Mouse (Mus musculus) cerebellum, postnatal 14 days (tissue): ENCODE measurements at regions not wholly inside any gene's neighbourhood (a gene's known extent, or its start where the extent isn't known, plus 50 kb on each side); places are given as distances from the start of the nearest gene placed in this dataset.

Experiments
- DNase-seq, 2 experiments: peaks; one replicate each; pipeline ENCODE4 v3.0.0; 2021; ENCODE audit warnings: mixed read lengths in 2 of 2

DNA sequence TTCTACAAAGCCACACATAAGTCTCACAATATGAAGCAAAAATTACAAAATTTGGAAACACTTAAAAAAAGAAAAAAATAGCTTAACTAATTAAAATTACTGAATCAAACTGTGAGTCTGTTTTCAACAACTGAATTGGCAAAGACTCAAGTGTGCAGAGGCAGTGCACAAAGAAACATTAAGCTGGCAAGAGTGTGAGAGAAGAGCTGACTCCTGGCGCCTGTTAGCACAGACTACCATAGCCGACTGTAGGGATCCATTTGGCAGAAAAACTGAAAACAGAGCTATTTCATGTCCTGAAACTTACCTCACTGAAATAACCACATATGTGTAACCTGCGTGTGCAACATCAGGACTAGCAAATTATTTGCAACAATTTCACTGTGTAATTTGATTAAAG, 746.4 kb upstream of the Cypt12 start:
- DNase-seq: peak in 1 of 2 experiments; percentile 1

DNA sequence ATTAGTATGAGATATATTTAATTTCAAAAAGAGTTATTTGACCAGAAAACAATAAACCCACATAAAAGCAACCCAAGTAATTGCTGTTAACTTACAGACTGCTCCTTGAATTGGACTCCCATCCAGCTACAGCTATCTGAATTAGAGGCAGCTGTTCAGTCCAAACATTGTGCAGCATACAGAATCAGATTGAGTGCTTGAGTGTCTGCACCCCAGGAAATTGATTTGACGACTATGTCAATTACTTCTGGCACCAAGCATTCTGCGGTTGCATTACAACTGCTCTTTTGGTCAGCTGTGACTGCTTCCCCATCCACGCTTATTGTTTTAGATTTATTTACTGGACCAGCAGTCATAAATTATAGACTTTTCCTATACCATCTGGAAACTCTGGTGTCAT, 734.2 kb upstream of the Cypt12 start:
- DNase-seq: no peak

DNA sequence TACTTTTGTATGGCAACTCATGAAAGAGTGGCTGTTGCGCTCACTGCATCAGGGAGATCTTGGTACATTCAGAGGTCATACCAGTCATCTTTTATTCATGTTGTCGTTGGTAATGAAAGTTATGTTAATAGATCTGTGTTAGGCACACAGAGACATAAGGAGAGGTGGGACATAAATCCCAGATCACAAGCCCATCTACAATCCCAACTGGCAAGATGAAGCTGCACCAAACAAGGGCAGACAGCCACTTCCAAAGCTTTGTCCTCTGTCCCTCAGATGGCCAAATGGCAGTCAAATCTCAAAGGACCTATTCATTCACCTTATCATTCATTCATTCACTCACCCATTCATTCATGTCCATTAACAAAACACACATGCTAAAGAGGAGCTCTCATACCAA, 731.4 kb upstream of the Cypt12 start:
- DNase-seq: no peak

DNA sequence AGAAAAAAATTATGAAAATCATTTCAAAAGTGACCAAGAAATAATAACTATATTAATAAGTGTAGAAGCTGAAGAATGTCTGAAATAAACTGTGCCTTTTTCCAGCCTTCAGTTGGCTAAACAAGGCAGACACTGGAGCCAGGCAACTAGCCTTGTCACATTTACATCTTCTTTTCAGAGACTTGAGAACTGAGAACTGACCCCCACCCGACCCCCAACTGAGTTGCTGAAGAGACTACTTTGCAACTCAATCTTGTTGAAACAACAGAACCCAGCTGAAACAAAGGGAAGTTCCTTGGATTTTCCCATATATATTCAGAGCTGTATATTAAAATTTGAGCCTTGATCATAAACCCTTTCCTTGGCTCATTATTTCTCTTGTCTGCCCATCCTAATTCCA, 709.8 kb upstream of the Cypt12 start:
- no peak for DNase-seq

DNA sequence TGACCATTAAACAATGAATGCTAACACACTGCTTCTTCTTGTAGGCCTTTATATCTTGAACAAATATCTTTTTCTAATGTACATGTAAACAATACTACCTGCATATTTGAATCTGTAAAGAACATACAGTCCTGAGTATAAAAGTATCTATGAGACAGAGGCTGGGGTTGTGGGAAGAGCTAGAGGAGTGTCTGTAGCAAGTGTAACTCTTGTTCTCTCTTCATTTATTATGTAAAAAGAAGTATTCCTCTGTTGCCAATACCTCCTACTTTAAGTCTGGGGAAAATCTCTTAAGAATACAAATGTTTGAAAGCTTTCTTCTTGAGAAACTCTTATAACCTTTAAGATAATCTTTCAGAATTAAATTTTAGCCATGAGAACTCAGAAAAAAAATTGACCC, 689.8 kb upstream of the Cypt12 start:
- no peak for DNase-seq

DNA sequence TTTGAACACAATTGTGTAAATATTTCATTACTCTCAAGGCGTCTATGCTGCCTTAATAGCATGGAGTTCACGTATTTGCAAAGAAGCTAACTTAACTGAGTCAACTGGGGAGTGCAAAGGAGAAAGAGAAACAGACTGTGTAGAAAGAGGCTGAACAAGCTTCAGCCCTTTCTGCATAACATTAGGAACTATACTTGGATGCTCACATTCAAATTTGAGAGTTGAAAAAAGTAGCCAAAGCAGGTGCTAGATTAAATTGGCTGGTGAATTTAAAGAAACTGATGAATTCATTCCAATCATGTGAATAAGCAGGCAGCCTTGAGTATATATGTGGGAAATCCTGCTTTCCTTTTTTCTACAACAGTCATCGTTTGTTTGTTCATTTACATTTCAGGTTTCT, 689.1 kb upstream of the Cypt12 start:
- no peak for DNase-seq

DNA sequence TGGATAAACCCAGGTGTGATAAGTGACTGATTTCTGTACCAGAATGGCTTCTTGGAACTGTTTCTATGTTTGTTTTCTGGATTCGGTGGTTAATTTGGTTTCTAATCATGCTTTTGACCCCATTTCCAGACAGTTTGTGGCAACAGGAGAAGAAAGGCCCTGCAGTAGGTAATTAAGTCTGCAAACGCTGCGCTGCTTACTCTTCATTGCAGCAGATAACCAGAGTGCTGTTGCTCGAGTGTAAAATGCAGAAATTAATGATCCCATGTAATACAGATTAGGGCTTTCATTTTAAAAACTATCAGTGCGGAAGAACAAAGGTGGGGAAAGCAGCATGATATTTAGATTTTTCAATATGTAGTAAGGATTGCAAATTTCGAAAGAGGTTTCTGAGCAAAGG, 667.0 kb upstream of the Cypt12 start:
- DNase-seq: peak in 1 of 2 experiments; percentile 6

DNA sequence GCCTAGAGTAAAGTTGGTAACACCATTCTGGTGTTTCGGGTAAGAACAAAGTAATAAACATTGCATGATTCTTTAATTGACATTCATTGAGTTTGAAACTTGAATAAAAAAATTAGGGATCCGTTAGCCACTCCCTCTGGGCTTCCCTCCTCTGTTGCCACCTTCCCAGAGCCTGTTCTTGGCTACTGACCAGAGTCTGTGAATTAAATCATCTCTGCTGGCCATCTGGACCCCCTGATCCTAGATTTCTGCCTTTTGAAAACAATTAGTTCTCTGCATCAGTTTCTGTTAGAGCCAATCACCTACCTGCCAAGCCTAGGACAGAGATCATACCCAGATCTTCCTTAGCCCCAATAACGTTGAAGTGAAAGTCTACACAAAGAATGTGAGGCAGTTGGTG, 665.3 kb upstream of the Cypt12 start:
- peak; percentile 17 to 29 for DNase-seq

DNA sequence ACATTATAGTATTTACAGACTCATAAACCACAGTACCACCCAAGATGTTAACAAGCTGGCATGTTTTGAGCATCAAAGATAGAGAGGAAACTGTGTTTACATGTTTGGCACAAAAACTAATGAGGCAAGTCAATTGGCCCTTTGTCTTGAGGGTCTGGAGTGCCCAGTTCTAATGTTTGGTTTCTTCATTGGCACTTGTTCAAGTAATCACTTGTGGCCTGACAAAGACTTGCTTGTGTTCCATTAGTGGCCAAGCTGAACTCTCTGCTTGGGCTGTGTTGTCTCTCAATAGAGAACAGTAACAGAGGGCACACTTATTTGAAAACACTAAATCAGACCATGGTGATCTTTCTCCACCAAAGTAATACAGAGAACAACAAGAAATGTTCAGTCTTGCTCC, 630.7 kb upstream of the Cypt12 start:
- no peak for DNase-seq

DNA sequence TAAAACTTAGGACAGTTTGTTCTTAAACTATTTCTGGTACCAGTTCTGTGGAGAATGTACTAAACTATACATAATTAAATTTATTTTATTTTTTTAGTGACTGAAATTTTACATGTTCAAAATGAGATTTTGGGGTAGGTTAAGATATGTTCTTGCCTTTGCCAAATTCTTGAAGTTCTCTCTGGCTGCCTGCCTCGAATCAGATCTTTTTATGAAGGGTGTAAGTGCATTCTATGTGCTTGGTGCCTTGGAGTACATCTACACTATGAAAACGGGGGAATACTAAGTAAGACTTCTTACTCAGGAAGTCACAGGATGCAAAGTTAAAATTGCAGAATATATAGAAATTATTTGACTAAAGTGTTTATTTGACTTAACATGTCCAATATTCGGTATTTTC, 629.8 kb upstream of the Cypt12 start:
- no peak for DNase-seq

DNA sequence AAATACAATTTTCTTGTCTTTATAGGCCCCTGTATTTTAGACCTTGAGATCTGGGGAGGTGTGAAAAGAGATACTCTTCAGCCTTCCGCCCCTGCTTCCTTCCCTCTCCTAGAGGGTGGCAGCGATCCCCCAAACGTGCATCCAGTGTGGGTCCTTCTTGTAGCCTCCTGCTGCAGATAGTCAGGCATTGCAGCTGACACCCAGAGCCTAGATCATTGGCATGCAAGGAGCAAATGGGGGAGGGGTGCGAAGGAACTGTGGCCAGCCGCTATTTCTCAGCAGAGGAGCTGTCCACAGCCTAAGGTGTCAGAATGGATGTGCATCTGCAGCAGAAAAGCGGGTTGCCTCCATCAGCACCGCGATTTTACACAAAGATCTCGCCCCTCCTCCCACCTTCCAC, 629.0 kb upstream of the Cypt12 start:
- peak; percentile 48 to 66 for DNase-seq

DNA sequence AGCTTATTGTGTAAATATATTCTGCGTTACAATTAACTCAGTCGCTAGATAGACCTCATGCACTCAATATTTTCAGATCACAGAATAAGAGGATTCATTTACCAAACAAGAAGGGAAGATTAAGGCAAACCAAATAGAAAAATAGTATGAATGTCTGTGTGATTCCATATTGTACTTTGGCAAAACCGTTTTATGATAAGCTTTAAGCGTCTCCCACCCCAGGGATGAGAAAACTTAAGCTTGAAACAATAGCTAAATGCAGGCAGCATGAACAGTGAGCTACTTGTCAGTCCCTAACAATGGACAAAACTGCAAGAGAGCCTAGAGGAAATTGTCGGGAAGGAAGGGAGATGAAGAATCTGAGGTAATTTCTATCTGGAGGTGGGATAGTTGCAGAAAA, 628.3 kb upstream of the Cypt12 start:
- no peak for DNase-seq

DNA sequence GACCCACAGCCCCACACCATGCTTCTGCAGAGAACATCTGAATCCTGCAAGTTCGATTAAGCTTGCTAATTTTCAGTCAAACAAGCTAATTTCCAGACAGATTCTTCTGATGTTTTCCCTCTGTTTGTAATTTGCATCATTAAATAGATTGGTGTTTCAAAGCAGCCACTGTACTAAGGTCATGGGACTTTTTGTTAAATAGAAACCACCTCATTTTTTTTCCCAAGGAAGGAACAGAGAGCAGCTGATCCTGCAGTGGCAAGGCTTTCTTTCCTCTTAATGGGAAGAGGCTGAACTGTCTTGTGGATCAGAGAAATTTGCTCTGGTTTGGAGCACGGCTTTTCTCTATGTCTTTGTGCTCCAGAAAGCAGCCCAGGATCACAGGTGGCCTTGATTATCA, 625.9 kb upstream of the Cypt12 start:
- no peak for DNase-seq

DNA sequence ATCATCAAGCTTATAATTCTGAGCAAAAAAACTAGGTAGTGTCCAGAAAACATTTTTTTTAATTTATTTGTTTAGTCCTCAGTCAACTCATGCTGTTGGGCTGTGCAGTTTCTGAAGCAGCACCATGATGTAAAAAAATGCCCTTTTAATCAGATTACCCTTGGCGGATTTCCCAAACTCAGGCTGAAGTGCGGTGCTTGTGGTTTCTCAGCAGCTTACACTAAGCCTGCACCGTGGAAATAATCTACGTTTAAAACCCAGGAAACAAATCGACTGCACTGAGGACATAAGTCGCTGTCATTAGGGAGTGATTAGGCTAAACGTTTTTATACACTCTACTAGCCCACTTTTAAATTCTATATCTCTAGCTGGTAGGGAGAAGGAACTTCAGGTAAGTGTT, 623.4 kb upstream of the Cypt12 start:
- peak in 1 of 2 experiments; percentile 6 for DNase-seq

DNA sequence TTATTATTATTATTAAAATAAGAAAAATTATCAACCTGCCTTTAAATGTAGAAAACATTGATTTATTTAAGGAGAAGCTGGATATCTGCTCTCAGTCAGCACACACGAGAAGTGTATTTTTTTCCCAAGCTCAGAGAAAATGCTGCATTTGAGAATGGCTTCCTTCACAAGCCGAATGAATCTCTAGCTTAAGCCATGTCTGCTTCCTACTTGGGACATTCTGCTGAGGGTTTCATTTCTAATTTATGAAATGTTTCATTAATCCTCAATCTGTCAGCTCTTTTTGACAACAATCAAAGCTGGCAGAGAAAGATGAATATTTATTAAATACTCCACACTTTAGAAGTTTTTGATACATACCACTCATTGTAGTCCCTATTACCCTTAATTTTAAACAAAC, 622.4 kb upstream of the Cypt12 start:
- DNase-seq: no peak

DNA sequence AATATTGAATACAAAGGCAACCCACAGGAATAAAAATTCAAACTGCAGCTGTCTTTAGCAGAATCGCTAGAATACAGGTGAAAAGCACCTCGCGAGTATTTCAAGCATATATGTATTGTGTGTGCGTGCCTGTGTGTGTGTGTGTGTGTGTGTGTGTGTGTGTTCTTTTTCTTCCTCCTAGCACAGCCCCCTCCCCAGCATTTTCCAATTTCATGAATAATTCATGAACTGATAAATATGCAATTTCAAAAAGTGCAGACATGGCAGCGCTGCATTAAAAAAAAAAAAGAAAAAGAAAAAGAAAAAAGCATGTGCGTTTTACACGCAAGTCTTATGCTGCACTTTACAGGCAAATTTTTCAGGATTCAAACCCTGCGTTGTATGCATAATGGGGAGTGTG, 621.9 kb upstream of the Cypt12 start:
- DNase-seq: no peak

DNA sequence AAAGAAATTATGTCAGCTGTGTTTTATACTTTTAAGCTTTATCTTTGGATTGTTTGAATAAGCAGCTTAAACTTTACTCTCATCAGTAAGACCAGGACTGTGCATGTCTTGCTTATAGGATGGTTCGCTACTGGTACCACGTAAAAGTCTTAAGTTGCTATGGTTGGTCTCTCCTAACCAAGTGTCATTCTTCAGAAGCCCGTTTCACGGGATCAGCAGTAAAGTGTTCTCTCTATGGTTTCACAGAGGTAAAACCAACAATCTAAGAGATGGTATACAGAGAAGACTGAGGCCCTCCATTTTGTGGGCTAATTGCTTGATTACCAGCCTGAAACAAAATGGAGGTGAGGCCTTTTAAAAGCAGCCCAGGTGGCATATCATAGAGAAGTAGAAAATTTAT, 621.4 kb upstream of the Cypt12 start:
- no peak for DNase-seq

DNA sequence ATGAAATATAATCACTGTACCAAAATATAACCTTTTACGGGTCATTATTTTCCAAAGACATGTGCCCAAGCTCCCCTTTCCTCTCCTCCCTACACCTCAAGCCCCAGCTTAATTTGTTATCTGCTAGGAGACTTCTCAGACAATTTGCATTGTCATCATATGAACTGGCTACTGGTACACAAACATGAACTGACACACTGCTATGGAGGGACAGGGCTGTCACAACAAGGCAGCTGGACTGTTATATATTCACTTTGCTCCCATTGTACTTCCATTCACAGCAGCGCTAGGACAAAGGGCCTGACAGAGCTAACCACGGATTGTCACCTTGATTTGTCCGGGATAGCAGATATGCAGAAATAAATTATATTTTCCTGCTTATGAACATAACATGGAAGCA, 620.5 kb upstream of the Cypt12 start:
- no peak for DNase-seq

DNA sequence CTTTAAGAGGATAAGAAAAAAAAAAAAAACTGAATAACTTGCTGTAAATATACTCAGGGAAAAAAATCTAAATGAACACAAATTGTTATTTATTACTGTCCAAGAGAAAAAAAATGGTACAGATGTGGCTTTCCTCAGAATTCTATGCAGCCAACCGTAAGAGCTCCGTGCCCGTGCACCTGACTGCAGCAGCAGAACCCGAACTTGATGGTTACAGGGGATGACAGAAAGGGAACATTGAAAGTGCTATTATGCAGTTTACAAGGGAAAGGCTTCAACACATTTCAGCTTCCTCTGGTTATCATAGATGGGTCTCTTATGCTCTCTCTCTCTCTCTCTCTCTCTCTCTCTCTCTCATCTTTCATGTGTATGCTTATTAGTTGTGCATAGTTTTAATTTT, 618.8 kb upstream of the Cypt12 start:
- DNase-seq: no peak

DNA sequence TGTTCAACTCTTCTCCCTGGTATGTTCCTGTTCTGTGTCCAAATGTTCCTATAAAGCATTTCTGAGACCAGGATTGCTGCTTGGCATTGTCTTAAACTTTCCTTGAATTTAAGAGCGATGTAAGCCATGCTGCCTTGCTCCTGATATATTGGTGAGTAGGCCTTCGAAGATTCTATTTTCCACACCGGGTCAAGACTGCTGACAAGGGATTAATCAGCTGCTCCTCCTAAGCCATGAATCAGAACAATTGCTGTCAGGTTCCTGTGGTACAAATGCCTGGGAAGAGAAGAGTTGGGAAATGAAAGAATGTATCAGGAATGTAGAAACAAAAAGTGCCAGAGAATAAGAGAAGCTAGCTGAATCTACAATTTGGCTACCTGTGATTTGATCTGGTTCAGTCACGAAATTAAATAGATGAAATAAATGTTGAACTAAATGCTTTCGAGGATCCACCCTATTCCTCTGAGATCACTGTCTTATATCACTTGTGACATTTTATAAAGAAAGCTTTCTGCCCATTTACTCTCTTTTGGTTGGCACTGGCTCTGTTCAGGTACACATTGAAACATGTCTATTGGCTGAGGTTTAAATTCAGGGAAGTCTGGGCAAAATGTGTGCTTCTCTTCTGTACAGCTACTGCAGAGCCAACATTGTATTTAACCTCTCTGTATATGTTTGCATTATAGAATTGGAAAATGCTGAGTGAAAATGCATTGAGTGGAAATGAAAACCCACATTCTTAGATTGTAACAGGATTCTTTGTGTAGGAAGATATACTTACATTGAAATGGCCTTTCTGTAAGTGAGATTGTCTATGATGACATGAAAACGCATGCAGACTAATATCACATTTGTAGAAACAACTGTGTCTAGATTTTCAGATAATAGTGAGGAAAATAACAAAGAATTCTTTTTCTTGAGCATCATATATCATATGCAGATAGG, 617.5 kb upstream of the Cypt12 start:
- DNase-seq: no peak

DNA sequence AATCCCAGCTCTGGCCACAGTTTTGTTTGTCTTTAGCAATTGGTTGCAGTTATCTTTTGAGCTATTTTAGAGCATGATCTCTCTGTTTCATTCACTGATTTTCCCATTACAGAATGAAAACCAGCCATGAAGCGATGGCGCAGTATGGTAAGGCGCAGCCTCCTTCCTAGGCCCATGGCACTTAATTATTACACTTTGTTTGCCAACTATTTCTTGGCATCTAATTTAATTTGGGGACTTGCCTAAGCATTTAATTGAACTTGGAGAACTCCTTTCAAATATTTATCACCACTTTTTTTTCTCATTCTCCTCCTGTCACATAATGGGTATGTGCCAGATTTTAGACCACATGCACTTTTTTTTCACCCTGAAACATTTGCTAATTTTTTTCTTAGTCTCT, 588.0 kb upstream of the Cypt12 start:
- peak in 1 of 2 experiments; percentile 1 for DNase-seq
